Mouse (Mus musculus) Muller cell, postnatal 12 days (primary cell): ENCODE results near the gene Tshr.
A peak's percentile ranks its signal among the peaks of the same experiment; 100 is the strongest.
"Not testable (repeated sequence)": the region's sequence is repeated elsewhere in the genome, so short reads cannot be mapped to it uniquely, and the experiment has no call there.

Experiments
- DNase-seq: peaks from one replicate; pipeline ENCODE4 v3.0.0-alpha.2; 2015; ENCODE audit errors: inconsistent ontology term

Gene Tshr

GRCm38 (mm10) chr12:91500475-91500874, 116.1 kb downstream of the Tshr start:
- no peak for DNase-seq

GRCm38 (mm10) chr12:91511766-91512165, 127.4 kb downstream of the Tshr start:
- no peak for DNase-seq

- no peak for DNase-seq
Measured at GRCm38 (mm10) chr12:91513980-91514379, 129.6 kb downstream of the Tshr start.

GRCm38 (mm10) chr12:91517808-91518207, 133.4 kb downstream of the Tshr start:
- DNase-seq, result no peak

GRCm38 (mm10) chr12:91523626-91524025, 139.3 kb downstream of the Tshr start:
- DNase-seq, result no peak

- no peak for DNase-seq
Measured at GRCm38 (mm10) chr12:91534514-91534913, 150.2 kb downstream of the Tshr start.

GRCm38 (mm10) chr12:91540202-91540601, 155.8 kb downstream of the Tshr start:
- no peak for DNase-seq

- DNase-seq, result peak; percentile 12
Measured at GRCm38 (mm10) chr12:91549471-91549870, 165.1 kb downstream of the Tshr start.

GRCm38 (mm10) chr12:91551773-91552526, 167.6 kb downstream of the Tshr start:
- peak; percentile 77 for DNase-seq

GRCm38 (mm10) chr12:91557358-91558005, 173.1 kb downstream of the Tshr start:
- DNase-seq, result not testable (repeated sequence)

- DNase-seq, result not testable (repeated sequence)
Measured at GRCm38 (mm10) chr12:91558152-91558551, 173.8 kb downstream of the Tshr start.

- DNase-seq, result no peak
Measured at GRCm38 (mm10) chr12:91567145-91567544, 182.8 kb downstream of the Tshr start.

- DNase-seq, result no peak
Measured at GRCm38 (mm10) chr12:91569255-91569654, 184.9 kb downstream of the Tshr start.

- no peak for DNase-seq
Measured at GRCm38 (mm10) chr12:91571708-91572107, 187.3 kb downstream of the Tshr start.

GRCm38 (mm10) chr12:91579665-91580064, 195.3 kb downstream of the Tshr start:
- no peak for DNase-seq

GRCm38 (mm10) chr12:91581204-91582070, 197.1 kb downstream of the Tshr start:
- DNase-seq, result no peak

- peak; percentile 22 for DNase-seq
Measured at GRCm38 (mm10) chr12:91582362-91583002, 198.1 kb downstream of the Tshr start.

- DNase-seq, result no peak
Measured at GRCm38 (mm10) chr12:91583409-91583808, 199.0 kb downstream of the Tshr start.

GRCm38 (mm10) chr12:91585206-91585605, 200.8 kb downstream of the Tshr start:
- DNase-seq, result no peak

GRCm38 (mm10) chr12:91585815-91586214, 201.5 kb downstream of the Tshr start:
- DNase-seq, result not testable (repeated sequence)

GRCm38 (mm10) chr12:91587077-91587476, 202.7 kb downstream of the Tshr start:
- DNase-seq, result no peak
